Comparison of ENCODE assay signal across 14 mouse cellular contexts in genomic region chr6:116004716-116005115, GRCm38 (mm10). TPM values are rescaled to one million over a fixed set of nuclear protein-coding genes. Genes with fewer than 3 reads are reported as not detected.
DNase-seq lines count a peak whose midpoint lies in the region; ATAC-seq and TF ChIP-seq lines count a peak whose summit lies in the region.
"Had no signal": no experiment of that assay in that cellular context is flagged by ENCODE, and none has a peak within 500 bp of the region (broad histone marks: within the 10 kb centered on the region; RNA-seq: fewer than 3 reads in every experiment).

No protein-coding gene starts in this region.

- peak; percentile 44 for DNase-seq in gastrocnemius, adult 2 months
- no peak for DNase-seq in gastrocnemius, adult 8-10 months (ENCODE audit: low spot score in 2 of 2)
- DNase-seq in lung, embryonic 14.5 days: no peak
- no peak for DNase-seq in lung, adult 18-20 months
- no peak for DNase-seq in adrenal gland, postnatal 36 days
- DNase-seq in frontal cortex, postnatal 10 days (ENCODE audit: low spot score in 2 of 2): no peak
- DNase-seq: cerebellum, postnatal 25 days had no signal

- no peaks in the 10 kb centered on the region for H3K36me3 ChIP-seq in lung, embryonic 14.5 days (ENCODE audit: insufficient read depth)
- no peaks in the 10 kb centered on the region for H3K36me3 ChIP-seq in heart, embryonic 15.5 days
- H3K36me3 ChIP-seq: midbrain, embryonic 12.5 days had no signal

- 76% methylated on average over 6 of the region's 6 CpGs for WGBS in lung, embryonic 14.5 days
- 83% methylated on average over 6 of the region's 6 CpGs for WGBS in heart, embryonic 15.5 days

- no peak for TF ChIP-seq CTCF in gastrocnemius, adult 2 months (IDR thresholded peaks at IDR 0.05)
- TF ChIP-seq CTCF in lung, embryonic 14.5 days (IDR thresholded peaks at IDR 0.05; ENCODE audit: low read depth): no peak

- H3K4me3 ChIP-seq in gastrocnemius, adult 2 months: peak overlapping the region; percentile 40; the same call in 1 of the 2 replicates
- no peak overlapping the region for H3K4me3 ChIP-seq in lung, embryonic 14.5 days (ENCODE audit: low read depth, low read length)
- no peak overlapping the region for H3K4me3 ChIP-seq in heart, embryonic 15.5 days
- H3K4me3 ChIP-seq: midbrain, embryonic 12.5 days had no signal

- intact Hi-C loops in gastrocnemius, adult 2 months (cut with DNase I): no loop called here

- no peaks in the 10 kb centered on the region for H3K9me3 ChIP-seq in lung, embryonic 14.5 days (ENCODE audit: low read depth, low read length)
- H3K9me3 ChIP-seq in heart, embryonic 15.5 days (replicated peaks): no peaks in the 10 kb centered on the region
- H3K9me3 ChIP-seq: midbrain, embryonic 12.5 days had no signal

- H3K27me3 ChIP-seq in lung, embryonic 14.5 days (ENCODE audit: insufficient read depth, low read length): no peaks in the 10 kb centered on the region
- no peaks in the 10 kb centered on the region for H3K27me3 ChIP-seq in heart, embryonic 15.5 days

- H3K9ac ChIP-seq in lung, embryonic 14.5 days: no peak overlapping the region
- H3K9ac ChIP-seq in heart, embryonic 15.5 days: no peak overlapping the region; the same call in 1 of the 2 replicates

- peak overlapping the region; percentile 94 for H3K27ac ChIP-seq in gastrocnemius, adult 2 months
- peak overlapping the region; percentile 79; the same call in 1 of the 2 replicates for H3K27ac ChIP-seq in lung, embryonic 14.5 days (ENCODE audit: low read depth)
- H3K27ac ChIP-seq in heart, embryonic 15.5 days: peak overlapping the region; percentile 86
- H3K27ac ChIP-seq: midbrain, embryonic 12.5 days had no signal

- no peak overlapping the region for H3K4me2 ChIP-seq in lung, embryonic 14.5 days
- peak overlapping the region; percentile 23; the same call in 1 of the 2 replicates for H3K4me2 ChIP-seq in heart, embryonic 15.5 days
- H3K4me2 ChIP-seq: midbrain, embryonic 12.5 days had no signal

- ATAC-seq in lung, embryonic 14.5 days (ENCODE audit: insufficient read depth): no peak
- no peak for ATAC-seq in heart, embryonic 15.5 days (replicated peaks; ENCODE audit: insufficient number of reproducible peaks, insufficient read depth, low FRiP score, low read depth)
- ATAC-seq in megakaryocyte, adult 5-6 weeks (ENCODE audit: poor library complexity, severe bottlenecking): peak; percentile 79

- H3K4me1 ChIP-seq in lung, embryonic 14.5 days (ENCODE audit: insufficient read depth): 0 out of 2 replicates have a peak, but pooled peaks cover 3% of the 10 kb centered on the region
- H3K4me1 ChIP-seq in heart, embryonic 15.5 days (replicated peaks): peaks cover 54% of the 10 kb centered on the region
- H3K4me1 ChIP-seq: midbrain, embryonic 12.5 days had no signal

RNA-seq across cellular contexts. Expression of gene Plxnd1, which starts 9.9 kb away (rescaled TPM):
- total RNA-seq in gastrocnemius, adult 2 months (2021): 10 to 100 TPM; 14.7 to 26.7 TPM
- total RNA-seq in gastrocnemius, adult 8-10 months (2022): 10 to 100 TPM; 12.9 to 25.5 (median 19.1) TPM
- polyA plus RNA-seq in lung, embryonic 14.5 days (2014; fragmentation: Nextera tagmentation; extraction: Ambion mirVana): 81.9 and 84.2 TPM in 2 replicates
- 38.6 and 53.4 TPM in 2 replicates for polyA plus RNA-seq in heart, embryonic 15.5 days (2015; fragmentation: Nextera tagmentation; extraction: Ambion mirVana)
- 151 and 156 TPM in 2 replicates for total RNA-seq in megakaryocyte, adult 5-6 weeks (2015)
- 88.0 and 90.9 TPM in 2 replicates for total RNA-seq in megakaryocyte, adult 5-6 weeks (2017)
- 100 to 1,000 TPM; 140 to 167 TPM for total RNA-seq in adrenal gland, postnatal 36 days (2021)

RNA-seq across cellular contexts. Expression of gene H1foo, which starts 60.0 kb away (rescaled TPM):
- total RNA-seq in gastrocnemius, adult 2 months (2021): not detected
- total RNA-seq in gastrocnemius, adult 8-10 months (2022): not detected
- polyA plus RNA-seq in lung, embryonic 14.5 days (2014; fragmentation: Nextera tagmentation; extraction: Ambion mirVana): not detected in 2 replicates
- polyA plus RNA-seq in heart, embryonic 15.5 days (2015; fragmentation: Nextera tagmentation; extraction: Ambion mirVana): not detected in 2 replicates
- not detected in 2 replicates for total RNA-seq in megakaryocyte, adult 5-6 weeks (2015)
- not detected in 2 replicates for total RNA-seq in megakaryocyte, adult 5-6 weeks (2017)
- total RNA-seq in adrenal gland, postnatal 36 days (2021): not detected
- total RNA-seq: adrenal gland, postnatal 10 days; heart, postnatal 10 days; layer of hippocampus, postnatal 10 days had no signal
- polyA plus RNA-seq: forebrain, embryonic 11.5 days; midbrain, embryonic 12.5 days had no signal
